Mouse (Mus musculus) monocyte, adult 5-6 weeks (primary cell): ENCODE results near the gene Oard1. TPM values are rescaled to one million over a fixed set of nuclear protein-coding genes. Genes with fewer than 3 reads are reported as not detected.

ENCODE experiments used
- ATAC-seq: fragments of 153-309, 156-312 bp; replicated peaks from 2 replicates; pipeline ENCODE4 v1.8.0; 2017; ENCODE audit warnings: mild to moderate bottlenecking; ENCODE audit not compliant: low TSS enrichment, insufficient number of reproducible peaks, severe bottlenecking, poor library complexity, low FRiP score
- total RNA-seq: library from RNA; stranded (forward); fragments of 200-1000, 200-491, 200-594 nt; gene quantifications from 3 replicates; pipeline ENCODE4 v1.2.3, GENCODE M21; 2017

The Oard1 gene
- total RNA-seq, result 106 to 120 TPM (median 118 TPM) in 3 replicates

DNA sequence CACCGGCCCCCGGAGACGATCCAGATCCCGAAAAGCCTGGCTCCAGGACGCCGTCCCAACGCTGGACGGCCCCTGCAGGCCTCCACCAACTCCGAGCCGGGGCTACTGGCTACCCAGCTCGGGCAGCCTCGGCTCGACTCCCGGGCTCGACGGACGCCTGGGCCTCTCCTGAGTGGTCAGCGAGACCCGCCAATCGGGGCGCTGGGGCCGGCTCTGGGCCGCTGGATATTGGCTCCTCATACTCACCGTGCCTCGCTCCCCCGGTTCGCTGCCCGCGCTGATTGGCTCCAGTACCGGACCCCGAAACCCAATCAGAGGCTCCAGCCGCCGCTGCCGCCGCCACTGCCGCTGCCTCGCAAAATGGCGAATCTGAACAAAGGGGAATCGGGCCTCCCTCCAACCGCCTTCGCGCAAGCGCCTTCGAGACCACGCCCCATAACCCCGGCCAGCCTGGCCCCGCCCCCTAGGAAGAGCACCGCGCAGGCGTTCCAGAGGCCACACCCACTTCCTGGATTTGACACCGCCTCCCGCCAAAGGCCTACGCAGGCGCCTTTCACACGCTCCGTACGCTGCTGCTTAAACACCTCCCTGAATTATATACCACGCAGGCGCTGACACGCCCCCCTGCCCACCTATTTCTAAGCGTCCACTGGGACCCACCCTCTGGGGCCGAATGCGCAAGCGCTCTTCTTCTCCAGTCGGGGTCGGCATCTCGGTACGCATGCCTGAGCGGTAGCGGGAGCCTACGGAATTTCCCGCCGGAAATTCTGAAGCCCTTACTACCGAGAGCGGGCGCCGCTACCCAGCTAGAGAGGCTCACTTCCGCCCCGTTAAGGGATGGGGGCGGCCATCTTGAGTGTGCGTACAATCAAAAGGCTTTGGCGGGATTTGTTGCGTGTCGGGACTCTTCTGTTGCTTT, at the start of gene Oard1, which contains the start of gene Nfya:
Gene Oard1, plus strand, starts transcription at position 635 of the 919 bp plus-strand sequence.
Gene Nfya, minus strand, starts transcription at position 527 of the 919 bp plus-strand sequence.
- peak; percentile 72 for ATAC-seq

DNA sequence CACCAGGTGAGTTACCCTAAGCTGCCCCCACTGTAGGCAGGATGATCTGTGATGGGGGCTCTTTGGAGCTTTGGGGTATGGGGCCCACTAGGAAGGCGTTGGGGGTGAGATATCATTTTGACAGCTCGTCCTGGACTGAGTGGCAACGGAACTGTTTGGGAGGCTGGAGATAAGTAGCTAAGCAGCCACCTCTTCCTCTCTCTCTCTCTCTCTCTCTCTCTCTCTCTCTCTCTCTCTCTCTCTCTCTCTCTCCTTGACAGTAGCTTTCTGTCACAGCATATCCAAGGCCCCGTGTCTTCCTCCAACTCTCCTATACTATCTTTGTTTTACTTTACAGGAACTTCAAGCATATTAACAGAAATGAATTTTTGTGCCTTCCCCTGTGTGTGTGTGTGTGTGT, 49.4 kb upstream of the Oard1 start:
- no peak for ATAC-seq

DNA sequence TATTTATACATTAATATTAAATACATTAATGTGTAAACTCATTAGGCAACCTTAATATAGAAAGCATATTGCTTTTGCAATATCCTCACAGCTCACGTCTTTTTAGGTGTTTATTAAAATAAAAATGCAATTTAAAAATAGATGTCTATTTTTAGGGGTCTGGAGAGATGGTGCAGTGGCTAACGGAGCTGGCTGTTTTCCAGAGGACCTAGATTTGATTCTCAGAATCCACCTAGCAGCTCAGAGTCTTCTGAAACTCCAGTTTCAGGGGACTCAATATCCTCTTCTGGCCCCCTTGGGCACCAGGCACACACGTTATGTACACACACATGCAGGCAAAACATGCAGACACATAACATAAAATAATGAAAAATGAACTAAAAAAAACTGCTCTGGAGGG, 47.5 kb upstream of the Oard1 start:
- no peak for ATAC-seq

DNA sequence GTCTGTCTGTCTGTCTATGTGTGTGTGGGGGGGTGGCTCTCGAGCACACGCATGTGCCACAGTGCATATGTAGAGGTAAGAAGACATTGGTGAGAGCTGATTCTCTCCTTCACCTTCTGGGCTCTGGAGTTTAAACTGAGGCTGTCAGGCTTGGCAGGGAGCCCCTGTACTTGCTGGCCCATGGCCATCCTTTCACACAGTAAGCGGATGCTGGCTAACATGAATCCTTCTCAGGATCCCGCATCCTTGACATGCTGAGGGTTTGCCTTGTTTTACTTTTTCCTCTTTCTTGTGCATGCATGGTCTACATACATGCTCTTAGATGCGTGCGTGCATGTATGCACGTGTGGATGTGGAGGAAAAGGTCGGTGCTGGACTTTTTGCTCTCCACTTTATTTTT, 46.8 kb upstream of the Oard1 start:
- ATAC-seq, result no peak

DNA sequence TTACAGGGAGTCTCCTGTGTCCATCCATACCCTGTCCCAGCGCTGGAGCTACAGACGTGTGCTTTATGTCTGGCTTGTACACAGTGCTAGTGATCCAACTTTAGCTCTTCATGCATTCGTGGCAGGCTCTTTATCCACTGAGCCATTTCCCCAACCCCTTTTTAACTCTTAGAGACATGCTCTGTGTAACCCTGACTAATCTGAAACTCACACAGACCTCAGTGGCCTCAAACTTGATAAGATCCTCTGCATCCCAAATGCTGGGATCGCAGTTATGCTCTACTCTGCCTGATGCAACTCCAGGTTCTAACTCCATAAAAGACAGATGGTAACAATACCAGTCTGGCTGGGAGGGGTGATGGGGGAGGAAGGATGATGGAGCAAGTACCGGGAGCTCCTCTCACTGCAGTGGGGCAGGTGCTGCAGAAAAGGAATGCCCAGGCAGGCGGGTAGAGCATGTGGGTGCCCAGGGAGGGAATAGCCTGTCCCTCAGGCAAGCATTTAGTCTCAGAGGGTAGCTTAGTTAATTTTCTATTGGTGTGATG, 46.3 kb upstream of the Oard1 start:
- no peak for ATAC-seq

DNA sequence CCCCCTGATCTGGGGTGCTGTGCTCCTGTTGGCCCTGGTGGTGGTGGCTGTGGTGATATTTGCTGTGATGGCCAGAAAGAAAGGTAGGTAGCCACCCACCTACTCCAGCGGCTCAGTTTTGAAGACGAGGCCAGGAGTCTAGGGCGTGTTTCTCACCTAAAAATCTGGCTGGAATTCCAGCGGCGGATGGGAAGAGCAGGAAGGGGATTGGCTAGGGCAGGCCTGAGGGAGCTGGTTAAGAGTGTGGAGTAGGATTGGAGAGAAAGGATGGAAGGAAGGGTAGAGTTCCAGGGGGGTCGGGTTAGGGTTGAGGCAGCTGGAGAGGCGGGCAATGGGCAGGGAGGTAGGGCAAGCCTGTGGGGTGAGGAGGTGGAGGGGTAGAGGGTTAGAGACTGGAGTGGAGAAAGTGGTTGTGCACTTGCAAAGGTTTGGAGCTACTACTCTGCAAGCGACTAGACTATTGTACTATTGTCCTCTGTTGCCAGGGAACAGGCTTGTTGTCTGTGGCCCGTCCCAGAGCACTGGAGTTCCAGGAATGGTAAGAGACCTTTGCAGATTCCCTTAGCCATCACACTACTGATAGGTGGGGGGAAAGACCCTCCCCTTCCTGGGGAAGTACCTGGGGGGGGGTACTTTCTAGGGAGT, 44.2 kb upstream of the Oard1 start:
- no peak for ATAC-seq

DNA sequence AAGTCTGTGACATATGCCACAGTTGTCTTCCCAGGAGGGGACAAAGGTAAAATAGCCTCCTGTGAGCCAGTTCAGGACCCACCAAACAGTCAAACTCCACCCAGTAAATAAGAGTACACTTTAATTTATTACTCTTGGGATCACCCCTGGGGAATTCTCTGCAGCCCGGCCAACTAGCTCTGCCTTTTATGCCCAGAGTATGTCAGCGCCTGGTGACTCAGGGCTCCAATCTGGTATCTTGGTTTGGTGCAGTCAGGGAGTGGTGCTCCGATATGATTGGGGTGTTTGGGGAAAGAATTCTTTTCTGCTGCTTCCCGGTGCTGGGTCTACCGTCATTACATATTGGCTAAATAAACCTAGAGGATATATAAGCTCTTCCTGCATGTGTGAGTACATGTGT, 43.0 kb upstream of the Oard1 start:
- no peak for ATAC-seq

DNA sequence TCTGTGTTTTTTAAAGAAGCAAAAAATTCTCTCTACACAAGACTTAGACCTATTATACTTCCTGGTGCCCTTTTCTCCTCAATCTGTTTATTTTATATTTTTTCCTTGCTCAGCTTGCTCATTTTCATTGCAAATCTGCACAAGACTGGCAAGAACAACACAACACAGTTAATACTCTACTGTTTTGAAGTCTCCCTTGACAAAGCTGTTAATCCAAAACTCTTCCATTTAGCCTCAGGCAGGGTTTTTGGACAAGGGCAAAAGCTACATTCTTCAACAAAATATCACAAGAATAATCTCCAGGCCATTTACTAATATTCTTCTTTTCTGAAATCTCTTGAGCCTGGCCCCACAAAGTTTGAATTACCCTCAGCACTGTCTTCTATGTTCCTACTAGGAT, 38.2 kb upstream of the Oard1 start:
- no peak for ATAC-seq

DNA sequence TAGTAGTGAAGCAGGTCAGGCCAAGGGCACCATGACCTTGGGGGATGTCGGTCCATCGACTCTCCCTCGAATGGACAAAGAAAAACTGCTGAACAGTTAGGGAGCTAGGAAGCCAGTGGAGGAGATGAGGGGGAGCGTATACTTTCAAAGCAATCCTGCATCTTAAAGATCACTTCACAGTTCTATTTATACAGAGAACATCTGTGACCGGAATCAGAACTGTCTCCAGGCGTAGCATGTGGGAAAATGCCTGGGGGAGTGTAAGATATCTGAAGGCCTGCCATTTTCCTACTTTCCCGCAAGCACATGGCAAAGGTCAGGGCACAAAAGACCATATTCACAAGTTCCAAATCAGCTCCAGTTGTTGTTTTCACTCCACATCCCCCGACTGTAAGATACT, 36.8 kb upstream of the Oard1 start:
- no peak for ATAC-seq

DNA sequence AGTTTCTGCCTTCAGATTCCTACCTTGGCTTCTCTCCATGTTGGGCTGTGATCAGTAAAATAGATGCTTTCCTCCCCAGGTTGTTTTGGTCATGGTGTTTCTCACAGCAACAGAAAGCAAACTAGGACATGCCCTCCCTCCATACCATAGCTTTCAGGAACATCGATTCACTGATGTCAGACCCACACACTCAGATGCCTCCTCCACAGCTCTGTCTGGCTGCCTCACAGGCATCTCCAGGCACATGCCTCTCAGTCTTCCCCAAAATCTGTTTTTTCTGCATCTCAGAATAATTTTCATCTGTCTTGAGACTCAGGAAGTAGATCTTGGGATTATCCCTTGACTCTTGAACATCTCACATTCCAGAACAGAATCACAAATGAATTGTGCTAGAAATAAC, 33.7 kb upstream of the Oard1 start:
- ATAC-seq, result no peak

DNA sequence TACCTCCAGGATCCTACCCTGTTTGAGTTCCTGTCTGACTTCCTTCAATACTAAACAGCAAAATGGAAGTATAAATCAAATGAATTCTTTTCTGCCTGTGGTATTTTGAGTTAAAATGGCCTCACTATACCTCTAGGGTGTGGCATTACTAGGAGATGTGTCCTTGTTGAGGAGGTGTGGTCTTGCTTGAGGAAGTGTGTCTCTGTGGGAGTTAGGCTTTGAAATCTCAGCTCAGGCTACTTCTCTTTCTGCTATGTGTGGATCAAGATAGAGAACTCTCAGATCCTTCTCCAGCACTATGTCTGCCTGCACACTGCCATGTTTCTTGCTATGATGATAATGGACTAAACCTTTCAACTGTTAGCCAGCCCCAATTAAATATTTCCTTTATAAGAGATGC, 30.8 kb upstream of the Oard1 start:
- peak; percentile 82 for ATAC-seq

DNA sequence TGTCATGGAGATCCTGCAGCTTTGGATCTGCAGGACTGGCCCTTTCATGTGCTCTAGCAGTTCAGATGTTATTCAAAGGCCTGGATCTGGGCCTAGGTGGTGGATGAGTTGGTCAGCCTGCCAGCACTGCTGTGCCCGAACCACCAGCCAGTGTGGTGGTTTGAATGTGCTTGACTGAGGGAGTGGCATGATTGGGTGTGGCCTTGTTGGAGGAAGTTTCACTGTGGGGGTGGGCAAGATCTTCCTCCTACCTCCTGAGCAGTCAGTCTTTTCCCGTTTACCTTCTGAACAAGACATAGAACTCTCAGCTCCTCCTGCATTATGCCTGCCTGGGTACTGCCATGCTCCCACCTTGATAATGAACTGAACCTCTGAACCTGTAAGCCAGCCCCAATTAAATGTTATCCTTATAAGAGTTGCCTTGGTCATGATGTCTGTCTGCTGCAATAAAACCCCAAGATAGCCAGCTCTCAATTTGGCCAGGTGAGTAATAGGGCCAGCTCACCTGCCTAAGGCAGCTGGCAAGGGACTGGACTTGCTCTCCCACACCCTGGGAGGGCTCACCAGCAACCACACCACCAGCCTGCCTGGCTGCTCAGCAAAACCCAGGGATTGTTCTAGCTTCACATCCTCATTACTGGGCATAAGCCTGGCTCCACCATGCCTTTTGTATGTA, 23.9 kb upstream of the Oard1 start:
- 0 out of 2 replicates have a peak, but pooled peaks have one; percentile 36 for ATAC-seq

DNA sequence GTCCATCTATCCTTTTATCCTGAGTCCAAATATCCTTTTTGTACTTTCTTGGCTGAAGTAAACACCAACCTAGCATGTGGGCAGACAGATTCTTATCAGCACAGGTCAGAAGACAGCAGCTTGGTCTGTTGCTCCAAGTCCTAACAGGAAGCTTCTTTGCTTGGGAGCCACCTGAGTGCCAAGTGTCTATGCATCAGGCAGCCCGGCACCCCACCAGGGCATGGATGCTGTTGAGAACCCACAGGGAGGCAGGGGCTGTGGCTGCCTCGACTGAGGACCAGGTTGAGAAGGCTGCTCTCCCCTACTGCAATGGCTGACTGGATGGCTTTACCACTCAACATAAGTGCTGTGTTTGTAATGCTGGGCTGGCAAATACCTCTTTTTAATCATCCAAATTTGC, 21.1 kb upstream of the Oard1 start:
- no peak for ATAC-seq

DNA sequence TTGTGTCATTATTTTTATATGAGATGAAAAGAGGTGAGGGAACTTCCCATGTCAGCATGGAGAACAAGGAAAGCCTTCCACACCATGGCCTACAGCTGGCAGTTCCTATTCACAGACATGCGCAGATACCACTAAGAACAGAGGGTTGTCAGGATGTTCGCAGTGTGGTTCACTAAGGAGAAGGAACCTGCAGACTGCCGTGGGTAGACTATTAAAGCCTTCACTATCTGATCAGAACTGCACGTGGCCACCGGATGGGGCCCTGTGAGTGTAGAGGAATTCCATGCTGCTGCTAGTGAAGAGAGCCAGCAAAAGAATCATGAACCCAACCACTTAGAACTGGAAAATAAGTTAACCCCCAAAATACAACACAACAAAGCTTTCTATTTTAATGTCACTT, 20.4 kb upstream of the Oard1 start:
- no peak for ATAC-seq

DNA sequence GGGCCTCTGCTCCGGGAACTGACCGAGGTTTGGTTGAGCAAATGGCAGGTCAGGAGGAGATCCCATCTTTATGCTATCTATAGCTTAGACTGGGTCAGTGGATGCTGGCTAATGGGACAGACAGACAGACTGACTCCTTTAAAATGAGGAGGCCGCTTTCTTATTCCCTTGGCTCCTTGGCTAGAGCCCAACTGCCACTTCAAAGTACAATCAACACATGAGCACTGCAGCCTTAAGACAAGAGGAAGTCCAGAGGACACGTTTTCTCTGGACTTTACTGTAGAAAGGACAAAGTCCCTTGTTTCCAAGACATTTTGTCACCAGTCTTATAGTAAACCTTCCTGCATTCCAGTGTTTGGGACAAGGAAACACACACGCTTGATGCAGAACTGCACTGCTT, 18.4 kb upstream of the Oard1 start:
- no peak for ATAC-seq

DNA sequence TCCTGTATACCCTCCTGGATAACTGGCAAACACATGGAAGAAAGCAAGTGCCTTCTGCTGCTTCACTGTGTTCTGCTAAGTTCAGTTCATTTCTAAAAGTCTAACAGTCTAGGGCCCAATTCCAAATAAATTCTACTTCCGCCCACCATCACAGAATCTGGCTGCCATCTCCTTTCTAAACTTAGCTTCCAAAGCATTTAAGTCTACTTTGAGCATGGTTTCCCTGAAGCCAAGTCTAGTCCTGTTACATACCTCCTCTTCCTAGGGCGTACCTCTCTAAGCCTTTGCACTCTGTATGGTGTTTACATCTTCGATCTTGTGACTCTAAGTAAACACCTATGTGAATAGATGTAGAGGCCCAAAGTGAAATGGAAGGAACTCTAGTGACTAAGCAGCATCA, 17.2 kb upstream of the Oard1 start:
- ATAC-seq, result no peak

DNA sequence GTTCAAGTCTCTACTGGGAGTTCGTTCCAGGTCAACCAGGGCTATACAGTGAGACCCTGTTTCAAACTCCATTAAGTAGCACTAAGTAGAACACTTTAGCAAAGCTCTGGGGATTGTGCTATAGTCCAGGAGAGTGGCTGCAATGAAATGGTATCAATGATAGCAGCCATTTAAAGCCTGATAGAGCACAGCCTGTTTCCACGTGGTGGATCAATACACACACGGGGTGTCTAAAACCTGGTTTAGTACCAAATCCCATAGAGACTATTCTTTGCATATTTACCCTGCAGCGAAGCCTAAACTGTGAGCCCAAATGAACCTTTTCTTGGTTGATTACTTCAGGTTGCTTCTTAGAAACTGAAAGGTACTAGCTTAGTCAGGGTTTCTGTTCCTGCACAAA, 8.1 kb upstream of the Oard1 start:
- ATAC-seq, result no peak

DNA sequence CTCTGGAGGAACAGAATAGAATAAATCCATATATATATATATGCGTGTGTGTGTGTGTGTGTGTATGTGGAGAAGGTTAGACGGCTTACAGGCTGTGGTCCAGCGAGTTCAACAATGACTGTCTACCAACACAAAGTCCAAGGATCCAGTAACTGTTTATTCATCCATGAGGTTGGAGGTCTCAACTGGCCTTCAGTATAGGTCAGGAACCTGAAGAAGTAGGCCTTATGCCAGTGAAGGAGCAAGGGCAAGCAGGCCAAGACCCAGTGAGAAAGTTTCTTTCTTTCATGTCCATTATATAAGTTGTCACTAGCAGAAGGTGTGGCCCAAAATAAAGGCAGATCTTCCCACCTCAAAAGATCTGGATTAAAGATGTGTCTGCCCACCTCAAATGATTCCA, 7.1 kb upstream of the Oard1 start:
- no peak for ATAC-seq

DNA sequence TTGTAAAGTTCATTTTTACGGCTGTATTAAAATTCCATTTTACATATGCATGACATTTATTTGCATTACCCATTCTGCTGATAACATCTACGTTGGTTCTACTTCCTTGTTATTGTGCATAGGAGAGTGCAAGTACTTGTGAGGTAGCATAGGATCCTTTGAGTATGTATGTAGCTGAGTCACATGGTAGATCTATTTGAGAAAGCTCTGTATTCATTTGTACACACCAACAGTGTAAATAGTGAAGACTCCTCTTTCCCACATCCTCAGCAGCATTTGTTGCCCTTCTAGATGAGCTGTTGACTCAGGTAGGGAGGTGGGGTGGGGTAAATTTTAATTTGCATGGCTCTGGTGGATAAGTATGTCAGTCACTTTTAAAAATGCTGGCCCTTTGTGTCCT, 6.0 kb upstream of the Oard1 start:
- ATAC-seq, result no peak
